In genomic region chr16:26689771-26690170, GRCm38 (mm10) we compare ENCODE assay signal across 15 mouse cellular contexts.
DNase-seq lines count a peak whose midpoint lies in the region; ATAC-seq and TF ChIP-seq lines count a peak whose summit lies in the region.
"Had no signal": no experiment of that assay in that cellular context is flagged by ENCODE, and none has a peak within 500 bp of the region (broad histone marks: within the 10 kb centered on the region; RNA-seq: fewer than 3 reads in every experiment).

No protein-coding gene starts in this region.

- TF ChIP-seq CTCF in lung, adult 2 months (IDR thresholded peaks at IDR 0.05; ENCODE audit: insufficient read depth, low read length) = no peak
- no peak for TF ChIP-seq CTCF in G1E (IDR thresholded peaks at IDR 0.05; ENCODE audit: low read depth, low read length)

- peak; percentile 35 for DNase-seq in lung, postnatal 25 days (ENCODE audit: low spot score)
- no peak for DNase-seq in lung, adult 2 months
- DNase-seq in G1E (ENCODE audit: low spot score) = no peak
- DNase-seq in c-Kit-positive CD71-positive TER-119-positive erythroid progenitor cells, embryonic 14.5 days (ENCODE audit: low spot score) = peak; percentile 3
- DNase-seq in naive thymus-derived CD4-positive, alpha-beta T cell, adult 2 months (ENCODE audit: low read depth) = peak; percentile 3
- no peak for DNase-seq in frontal cortex, postnatal 36 days (ENCODE audit: low spot score in 2 of 2)
- DNase-seq in layer of hippocampus, adult 9-10 months (ENCODE audit: low spot score) = no peak
- DNase-seq: adrenal gland, postnatal 10 days; cerebellum, postnatal 10 days; heart, postnatal 14 days; thymus, postnatal 14 days had no signal

- TF ChIP-seq POLR2A in lung, adult 2 months (IDR thresholded peaks at IDR 0.05; ENCODE audit: borderline replicate concordance, extremely low read depth, low read depth, low read length) = no peak

- no peaks in the 10 kb centered on the region for H3K9me3 ChIP-seq in G1E (replicated peaks)
- H3K9me3 ChIP-seq: embryonic facial prominence, embryonic 10.5 days; forebrain, embryonic 15.5 days; limb, embryonic 12.5 days had no signal

- H3K4me3 ChIP-seq in lung, adult 2 months (replicated peaks; ENCODE audit: extremely low read depth, low read depth, low read length) = no peak overlapping the region
- H3K4me3 ChIP-seq in G1E (ENCODE audit: low read depth, low read length) = no peak overlapping the region
- H3K4me3 ChIP-seq: embryonic facial prominence, embryonic 10.5 days; erythroblast, embryonic 14.5 days; forebrain, embryonic 15.5 days; limb, embryonic 12.5 days had no signal

- ATAC-seq in G1E (ENCODE audit: extremely low read depth, insufficient number of reproducible peaks, low FRiP score, poor library complexity, severe bottlenecking) = peak; percentile 43
- ATAC-seq: forebrain, embryonic 15.5 days had no signal

- WGBS in lung, adult 2 months = 50% methylated on average over 2 of the region's 2 CpGs

- no peaks in the 10 kb centered on the region for H3K36me3 ChIP-seq in G1E (replicated peaks)
- H3K36me3 ChIP-seq: embryonic facial prominence, embryonic 10.5 days; forebrain, embryonic 15.5 days; limb, embryonic 12.5 days had no signal

- no peaks in the 10 kb centered on the region for H3K27me3 ChIP-seq in G1E (ENCODE audit: insufficient read depth, low read length)
- H3K27me3 ChIP-seq: forebrain, embryonic 15.5 days; limb, embryonic 12.5 days had no signal

- no peaks in the 10 kb centered on the region for H3K4me1 ChIP-seq in lung, adult 2 months (ENCODE audit: control insufficient read depth, insufficient read depth, low read length)
- no peaks in the 10 kb centered on the region for H3K4me1 ChIP-seq in G1E (ENCODE audit: insufficient read depth, low read depth, low read length)
- H3K4me1 ChIP-seq: embryonic facial prominence, embryonic 10.5 days; forebrain, embryonic 15.5 days; limb, embryonic 12.5 days had no signal

Comparison
In these comparisons a context has a peak if more than half of its experiments do, and no peak if none do; other contexts are left out.
1. DNase-seq: peak in lung, postnatal 25 days (single experiment), c-Kit-positive CD71-positive TER-119-positive erythroid progenitor cells, embryonic 14.5 days (single experiment) and naive thymus-derived CD4-positive, alpha-beta T cell, adult 2 months (single experiment); none in lung, adult 2 months (single experiment), G1E (single experiment), frontal cortex, postnatal 36 days (0 of 2) and layer of hippocampus, adult 9-10 months (single experiment).